Mouse (Mus musculus) splenic B cell, adult 2 months (primary cell): Measurements from ENCODE around the gene Ntf3.

ENCODE experiments used
- DNase-seq: peaks from one replicate; pipeline ENCODE4 v3.0.0-alpha.2; 2011; ENCODE audit warnings: low read depth, low spot score
- H3K27me3 ChIP-seq: 2 replicates; pipeline ENCODE4 v1.6.1; 2012; ENCODE audit warnings: mild to moderate bottlenecking, low read length, moderate library complexity, mixed read lengths; ENCODE audit not compliant: control insufficient read depth, poor library complexity, insufficient read depth, severe bottlenecking
- H3K36me3 ChIP-seq: 2 replicates; pipeline ENCODE4 v1.6.1; 2012; ENCODE audit warnings: mild to moderate bottlenecking, low read length, moderate library complexity, mixed read lengths; ENCODE audit not compliant: control insufficient read depth, poor library complexity, insufficient read depth, severe bottlenecking

The Ntf3 gene

GRCm38 (mm10) chr6:126166548-126167207, at the start of gene Ntf3:
TSS of gene Ntf3 (minus strand) at chr6:126166910.
- Histone ChIP-seq H3K27me3 (no peaks in the 10 kb centered on the region), H3K36me3 (no peaks in the 10 kb centered on the region)
- no peak for DNase-seq

DNA sequence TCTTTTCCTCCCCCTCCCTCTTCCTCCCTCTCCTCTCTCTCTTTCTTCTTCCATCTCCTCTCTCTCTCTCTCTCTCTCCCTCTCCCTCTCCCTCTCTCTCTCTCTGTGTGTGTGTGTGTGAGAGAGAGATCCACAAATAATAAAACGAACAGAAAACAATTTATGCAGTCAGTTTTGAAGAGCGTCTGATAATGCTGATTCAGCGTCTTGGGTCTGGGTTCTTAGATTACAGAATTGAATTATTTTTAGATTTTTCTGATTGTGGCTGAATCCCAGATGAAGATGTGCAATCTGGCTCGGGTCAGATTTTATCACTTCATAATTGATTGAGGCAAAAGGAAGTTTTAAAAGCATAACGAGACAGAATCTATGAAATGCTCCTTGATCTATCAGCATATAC, 46.6 kb upstream of the Ntf3 start:
- Histone ChIP-seq H3K36me3 (no peaks in the 10 kb centered on the region), H3K27me3 (no peaks in the 10 kb centered on the region)
- no peak for DNase-seq

- Histone ChIP-seq H3K36me3 (no peaks in the 10 kb centered on the region), H3K27me3 (no peaks in the 10 kb centered on the region)
- DNase-seq: no peak
Measured at GRCm38 (mm10) chr6:126203366-126203765, 36.7 kb upstream of the Ntf3 start.

DNA sequence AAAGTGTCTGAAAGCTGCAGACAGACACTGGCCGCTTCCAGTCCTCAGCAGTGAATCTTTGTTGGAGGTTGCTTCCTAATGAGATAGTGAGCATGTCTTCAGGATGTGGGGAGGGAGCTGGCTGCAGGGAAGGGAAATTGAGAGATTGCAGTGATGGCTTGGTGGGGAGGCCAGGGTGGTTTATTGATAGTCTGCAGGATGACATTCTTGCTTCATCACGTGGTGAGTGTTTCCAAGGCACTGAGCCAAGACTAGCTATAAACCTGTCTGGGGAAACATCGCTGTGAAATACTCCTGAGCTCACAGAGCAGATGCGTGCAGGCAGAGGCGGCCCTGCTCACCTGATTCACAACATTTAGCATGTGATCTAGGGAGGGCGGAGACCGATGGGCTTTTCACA, 36.2 kb upstream of the Ntf3 start:
- no peaks in the 10 kb centered on the region for H3K36me3 ChIP-seq
- DNase-seq: no peak
- no peaks in the 10 kb centered on the region for H3K27me3 ChIP-seq

- no peak for DNase-seq
- Histone ChIP-seq H3K36me3 (no peaks in the 10 kb centered on the region), H3K27me3 (no peaks in the 10 kb centered on the region)
Measured at GRCm38 (mm10) chr6:126201721-126202120, 35.0 kb upstream of the Ntf3 start.

DNA sequence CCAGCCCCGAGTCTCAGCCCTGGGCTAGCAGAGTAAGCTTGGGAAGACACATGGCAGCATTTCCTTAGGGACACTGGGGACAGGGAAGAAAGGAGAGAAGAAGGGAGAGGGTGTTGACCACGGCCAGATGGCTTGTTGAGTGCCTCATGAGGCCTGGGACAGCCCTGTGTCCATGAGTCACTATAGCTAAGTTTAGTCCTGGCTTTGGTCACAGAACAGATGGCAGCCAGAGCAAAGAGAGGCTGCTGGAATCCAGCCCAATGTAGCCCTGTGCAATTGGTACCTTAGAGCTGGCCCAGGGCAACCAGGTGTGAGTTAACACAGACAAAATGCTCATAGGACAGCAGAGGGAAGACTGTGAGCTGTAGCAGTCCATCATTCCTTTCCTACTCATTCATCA, 33.2 kb upstream of the Ntf3 start:
- DNase-seq: no peak
- Histone ChIP-seq H3K27me3 (no peaks in the 10 kb centered on the region), H3K36me3 (no peaks in the 10 kb centered on the region)

GRCm38 (mm10) chr6:126194760-126195159, 28.1 kb upstream of the Ntf3 start:
- Histone ChIP-seq H3K36me3 (no peaks in the 10 kb centered on the region), H3K27me3 (no peaks in the 10 kb centered on the region)
- DNase-seq: no peak

GRCm38 (mm10) chr6:126190218-126190871, 23.6 kb upstream of the Ntf3 start:
- H3K36me3 ChIP-seq: no peaks in the 10 kb centered on the region
- H3K27me3 ChIP-seq: no peaks in the 10 kb centered on the region
- DNase-seq: no peak

DNA sequence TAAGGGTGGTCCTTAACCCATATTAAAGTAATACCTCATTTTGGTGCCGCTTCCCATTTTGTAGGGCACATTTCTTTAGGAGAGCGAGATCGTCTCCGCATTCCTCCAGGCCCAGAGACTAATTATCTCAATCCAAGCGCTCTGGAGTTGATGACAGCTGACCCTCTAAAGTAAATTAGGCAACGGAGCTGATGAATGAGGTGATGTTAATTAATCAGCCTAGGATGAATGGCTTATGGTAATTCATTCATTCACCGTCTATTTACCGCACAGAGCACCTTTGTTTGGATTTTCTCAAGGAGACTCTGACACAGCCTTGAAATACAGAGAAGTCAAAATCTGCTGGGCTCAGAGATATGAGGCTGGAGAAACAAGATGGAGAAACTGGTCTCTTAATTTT, 20.7 kb upstream of the Ntf3 start:
- H3K27me3 ChIP-seq: no peaks in the 10 kb centered on the region
- no peaks in the 10 kb centered on the region for H3K36me3 ChIP-seq
- no peak for DNase-seq

DNA sequence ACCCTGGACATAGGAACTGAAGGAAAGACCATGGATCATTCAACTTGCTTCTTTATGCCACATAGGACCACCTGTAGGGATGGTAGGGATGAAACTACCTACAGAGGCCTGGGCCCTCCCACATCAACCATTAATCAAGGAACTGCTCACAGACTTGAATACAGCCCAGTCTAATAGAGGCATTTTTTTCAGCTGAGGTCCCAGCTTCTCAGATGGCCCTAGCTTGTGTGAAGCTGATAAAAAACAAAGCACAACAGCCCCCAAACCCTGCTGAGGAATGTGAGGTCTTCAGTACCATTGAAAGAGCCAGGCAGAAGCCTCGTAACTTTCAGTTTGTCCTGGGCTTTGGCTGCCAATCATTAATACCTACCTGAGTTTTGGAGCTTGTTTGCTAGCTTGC, 19.4 kb upstream of the Ntf3 start:
- Histone ChIP-seq H3K27me3 (no peaks in the 10 kb centered on the region), H3K36me3 (no peaks in the 10 kb centered on the region)
- DNase-seq: no peak

DNA sequence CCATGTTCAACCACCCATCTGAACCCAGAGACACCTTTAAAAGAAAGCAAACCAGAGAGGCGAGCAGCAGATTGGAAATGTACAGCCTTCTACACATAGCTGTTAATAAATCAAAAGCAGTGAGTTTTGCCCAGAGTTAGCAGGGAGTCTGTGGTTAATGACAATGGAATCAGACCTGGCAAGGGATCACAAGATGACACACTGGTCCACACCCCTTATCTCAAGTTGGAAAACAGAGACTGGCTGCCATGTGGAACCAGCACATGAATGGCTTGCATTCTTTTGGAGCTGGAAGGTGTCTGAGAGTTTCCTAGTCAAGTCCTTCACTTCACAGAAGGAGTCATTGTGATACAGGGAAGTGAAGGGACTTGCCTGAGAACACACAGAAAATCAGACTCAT, 5.4 kb upstream of the Ntf3 start:
- no peaks in the 10 kb centered on the region for H3K27me3 ChIP-seq
- no peak for DNase-seq
- no peaks in the 10 kb centered on the region for H3K36me3 ChIP-seq

DNA sequence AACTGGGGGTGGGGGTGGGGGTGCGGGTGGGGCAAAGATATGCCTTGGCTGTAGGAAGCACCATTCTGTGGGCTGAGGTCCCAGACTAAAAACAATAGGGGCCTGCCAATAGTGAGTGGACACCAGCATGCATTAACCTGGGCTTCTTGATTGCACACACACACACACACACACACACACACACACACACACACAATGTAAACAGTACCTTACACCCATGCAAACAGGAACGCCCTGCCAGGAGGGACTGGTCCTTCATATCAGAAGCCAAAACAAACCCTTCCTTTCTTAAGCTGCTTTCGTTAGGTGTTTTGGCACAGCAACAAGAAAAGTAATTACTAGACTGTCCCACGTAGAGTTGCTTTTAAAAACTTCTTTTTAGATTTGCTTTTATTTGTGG, 4.1 kb upstream of the Ntf3 start:
- H3K36me3 ChIP-seq: no peaks in the 10 kb centered on the region
- DNase-seq: no peak
- no peaks in the 10 kb centered on the region for H3K27me3 ChIP-seq

GRCm38 (mm10) chr6:126167731-126168130, 1.0 kb upstream of the Ntf3 start:
- no peak for DNase-seq
- Histone ChIP-seq H3K27me3 (no peaks in the 10 kb centered on the region), H3K36me3 (no peaks in the 10 kb centered on the region)

DNA sequence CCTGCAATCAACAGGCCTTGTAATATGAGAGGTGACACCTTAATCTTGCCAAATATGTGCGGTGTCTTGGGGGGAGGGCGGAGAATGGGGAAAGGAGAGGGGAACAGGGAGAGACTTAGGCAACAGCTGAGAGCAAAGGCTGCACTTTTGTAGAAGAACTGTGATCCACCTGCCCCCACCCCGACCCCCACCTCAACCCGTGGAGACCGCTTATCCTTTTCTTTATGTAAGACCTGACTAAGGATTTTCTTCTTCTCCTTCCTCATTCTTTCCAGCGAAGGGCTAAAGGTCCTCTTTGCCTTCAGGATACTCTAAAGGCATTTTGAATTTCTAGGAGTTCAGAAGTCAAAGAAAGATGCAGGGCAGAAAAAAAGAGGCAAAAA, 489 bp upstream of the Ntf3 start:
- Histone ChIP-seq H3K27me3 (no peaks in the 10 kb centered on the region), H3K36me3 (no peaks in the 10 kb centered on the region)
- no peak for DNase-seq

GRCm38 (mm10) chr6:126165591-126166155, 1.0 kb downstream of the Ntf3 start:
- no peak for DNase-seq
- Histone ChIP-seq H3K36me3 (no peaks in the 10 kb centered on the region), H3K27me3 (no peaks in the 10 kb centered on the region)
